Mouse (Mus musculus): ENCODE results near the gene Ccdc13. TPM values are rescaled to one million over a fixed set of nuclear protein-coding genes. Genes with fewer than 3 reads are reported as not detected.

Gene Ccdc13
- polyA plus RNA-seq, 1 experiment: 0.30 TPM

- H3K4me1 ChIP-seq (ENCODE audit: control insufficient read depth, insufficient read depth, low read length): peaks cover 3% of the 10 kb centered on the region; the same call in 1 of the 2 replicates
- WGBS: 97% methylated on average over 2 of the region's 2 CpGs
Measured at GRCm38 (mm10) chr9:121859345-121859744, 20.1 kb upstream of the Ccdc13 start.

GRCm38 (mm10) chr9:121858153-121858488 is 18.9 kb upstream of the Ccdc13 start, which contains the start of gene Higd1a:
Gene Higd1a (minus strand): TSS chr9:121858362.
- TF ChIP-seq CTCF (conservative IDR thresholded peaks at IDR 0.05; ENCODE audit: insufficient read depth, insufficient read length, low read depth, low read length) (no peak), POLR2A (IDR thresholded peaks at IDR 0.05; ENCODE audit: low read depth, low read length) (no peak)
- H3K27me3 ChIP-seq (replicated peaks; ENCODE audit: control insufficient read depth, insufficient read depth, low read length): no peaks in the 10 kb centered on the region
- WGBS: 4% methylated on average over 6 of the region's 6 CpGs

More at GRCm38 (mm10) chr9:121859345-121859744, 20.1 kb upstream of the Ccdc13 start:
- H3K4me3 ChIP-seq (ENCODE audit: insufficient read depth, low read depth, low read length): no peak overlapping the region
- no peaks in the 10 kb centered on the region for H3K27me3 ChIP-seq (replicated peaks; ENCODE audit: control insufficient read depth, insufficient read depth, low read length)
- no peak for TF ChIP-seq POLR2A (IDR thresholded peaks at IDR 0.05; ENCODE audit: low read depth, low read length)
- no peak for TF ChIP-seq CTCF (conservative IDR thresholded peaks at IDR 0.05; ENCODE audit: insufficient read depth, insufficient read length, low read depth, low read length)
- no peaks in the 10 kb centered on the region for H3K36me3 ChIP-seq (ENCODE audit: control insufficient read depth, insufficient read depth, low read length)
- H3K27ac ChIP-seq (ENCODE audit: insufficient read depth, low read depth, low read length): no peak overlapping the region
- no peak for DNase-seq

GRCm38 (mm10) chr9:121857474-121858152 is 18.4 kb upstream of the Ccdc13 start:
- peaks cover 3% of the 10 kb centered on the region; the same call in 1 of the 2 replicates for H3K4me1 ChIP-seq (ENCODE audit: control insufficient read depth, insufficient read depth, low read length)
- no peaks in the 10 kb centered on the region for H3K36me3 ChIP-seq (ENCODE audit: control insufficient read depth, insufficient read depth, low read length)
- peak overlapping the region; percentile 97 for H3K4me3 ChIP-seq (ENCODE audit: insufficient read depth, low read depth, low read length)
- TF ChIP-seq CTCF (conservative IDR thresholded peaks at IDR 0.05; ENCODE audit: insufficient read depth, insufficient read length, low read depth, low read length): no peak
- peak; percentile 25 for TF ChIP-seq POLR2A (IDR thresholded peaks at IDR 0.05; ENCODE audit: low read depth, low read length)
- H3K27me3 ChIP-seq (replicated peaks; ENCODE audit: control insufficient read depth, insufficient read depth, low read length): no peaks in the 10 kb centered on the region
- peak; percentile 99 for DNase-seq
- WGBS: under 1% methylated on average over 70 of the region's 70 CpGs
- peak overlapping the region; percentile 99 for H3K27ac ChIP-seq (ENCODE audit: insufficient read depth, low read depth, low read length)

More at GRCm38 (mm10) chr9:121858153-121858488, 18.9 kb upstream of the Ccdc13 start, which contains the start of gene Higd1a:
- no peak for DNase-seq
- Histone ChIP-seq H3K4me1 (ENCODE audit: control insufficient read depth, insufficient read depth, low read length) (peaks cover 3% of the 10 kb centered on the region; the same call in 1 of the 2 replicates), H3K4me3 (ENCODE audit: insufficient read depth, low read depth, low read length) (peak within 1 kb of the TSS; percentile 97), H3K27ac (ENCODE audit: insufficient read depth, low read depth, low read length) (peak within 1 kb of the TSS; percentile 99), H3K36me3 (ENCODE audit: control insufficient read depth, insufficient read depth, low read length) (no peaks in the 10 kb centered on the region)

GRCm38 (mm10) chr9:121856649-121857416 is 17.6 kb upstream of the Ccdc13 start:
- peaks cover 3% of the 10 kb centered on the region; the same call in 1 of the 2 replicates for H3K4me1 ChIP-seq (ENCODE audit: control insufficient read depth, insufficient read depth, low read length)
- H3K36me3 ChIP-seq (ENCODE audit: control insufficient read depth, insufficient read depth, low read length): no peaks in the 10 kb centered on the region
- TF ChIP-seq CTCF (conservative IDR thresholded peaks at IDR 0.05; ENCODE audit: insufficient read depth, insufficient read length, low read depth, low read length) (no peak), POLR2A (IDR thresholded peaks at IDR 0.05; ENCODE audit: low read depth, low read length) (no peak)
- DNase-seq: peak; percentile 65
- H3K27me3 ChIP-seq (replicated peaks; ENCODE audit: control insufficient read depth, insufficient read depth, low read length): no peaks in the 10 kb centered on the region
- WGBS: 2% methylated on average over 39 of the region's 39 CpGs
- H3K4me3 ChIP-seq (ENCODE audit: insufficient read depth, low read depth, low read length): peak overlapping the region; percentile 97
- H3K27ac ChIP-seq (ENCODE audit: insufficient read depth, low read depth, low read length): peak overlapping the region; percentile 94

- WGBS: 100% methylated on average over 3 of the region's 3 CpGs
- Histone ChIP-seq H3K27ac (ENCODE audit: insufficient read depth, low read depth, low read length) (no peak overlapping the region), H3K36me3 (ENCODE audit: control insufficient read depth, insufficient read depth, low read length) (peaks cover 2% of the 10 kb centered on the region), H3K27me3 (replicated peaks; ENCODE audit: control insufficient read depth, insufficient read depth, low read length) (no peaks in the 10 kb centered on the region), H3K4me1 (ENCODE audit: control insufficient read depth, insufficient read depth, low read length) (peaks cover 3% of the 10 kb centered on the region; the same call in 1 of the 2 replicates), H3K4me3 (ENCODE audit: insufficient read depth, low read depth, low read length) (no peak overlapping the region)
- TF ChIP-seq POLR2A (IDR thresholded peaks at IDR 0.05; ENCODE audit: low read depth, low read length): no peak
- no peak for DNase-seq
Measured at GRCm38 (mm10) chr9:121854246-121854645, 15.0 kb upstream of the Ccdc13 start.

GRCm38 (mm10) chr9:121847842-121848241 is 8.6 kb upstream of the Ccdc13 start:
- TF ChIP-seq CTCF (conservative IDR thresholded peaks at IDR 0.05; ENCODE audit: insufficient read depth, insufficient read length, low read depth, low read length) (no peak), POLR2A (IDR thresholded peaks at IDR 0.05; ENCODE audit: low read depth, low read length) (no peak)
- no peaks in the 10 kb centered on the region for H3K27me3 ChIP-seq (replicated peaks; ENCODE audit: control insufficient read depth, insufficient read depth, low read length)
- DNase-seq: no peak
- no peaks in the 10 kb centered on the region for H3K4me1 ChIP-seq (ENCODE audit: control insufficient read depth, insufficient read depth, low read length)
- WGBS: 62% methylated on average over 5 of the region's 5 CpGs
- no peak overlapping the region for H3K4me3 ChIP-seq (ENCODE audit: insufficient read depth, low read depth, low read length)
- H3K27ac ChIP-seq (ENCODE audit: insufficient read depth, low read depth, low read length): no peak overlapping the region
- peaks cover 5% of the 10 kb centered on the region for H3K36me3 ChIP-seq (ENCODE audit: control insufficient read depth, insufficient read depth, low read length)

GRCm38 (mm10) chr9:121847138-121847537 is 7.9 kb upstream of the Ccdc13 start:
- Histone ChIP-seq H3K36me3 (ENCODE audit: control insufficient read depth, insufficient read depth, low read length) (peaks cover 5% of the 10 kb centered on the region), H3K27ac (ENCODE audit: insufficient read depth, low read depth, low read length) (no peak overlapping the region), H3K4me3 (ENCODE audit: insufficient read depth, low read depth, low read length) (no peak overlapping the region), H3K27me3 (replicated peaks; ENCODE audit: control insufficient read depth, insufficient read depth, low read length) (no peaks in the 10 kb centered on the region), H3K4me1 (ENCODE audit: control insufficient read depth, insufficient read depth, low read length) (no peaks in the 10 kb centered on the region)
- 97% methylated on average over 4 of the region's 4 CpGs for WGBS
- DNase-seq: no peak
- TF ChIP-seq CTCF (conservative IDR thresholded peaks at IDR 0.05; ENCODE audit: insufficient read depth, insufficient read length, low read depth, low read length) (no peak), POLR2A (IDR thresholded peaks at IDR 0.05; ENCODE audit: low read depth, low read length) (no peak)

Measured in kidney, adult 2 months (tissue).